10 mouse cellular contexts compared by ENCODE assay signal in genomic region chr1:30920620-30921177, GRCm38 (mm10). TPM values are rescaled to one million over a fixed set of nuclear protein-coding genes. Genes with fewer than 3 reads are reported as not detected.
DNase-seq lines count a peak whose midpoint lies in the region; ATAC-seq and TF ChIP-seq lines count a peak whose summit lies in the region.
"Had no signal": no experiment of that assay in that cellular context is flagged by ENCODE, and none has a peak within 500 bp of the region (broad histone marks: within the 10 kb centered on the region; RNA-seq: fewer than 3 reads in every experiment).

No protein-coding gene starts in this region.

- H3K27me3 ChIP-seq in liver, embryonic 16.5 days (ENCODE audit: control insufficient read depth, insufficient read depth, low read depth, low read length) = no peaks in the 10 kb centered on the region
- H3K27me3 ChIP-seq in liver, embryonic 11.5 days (replicated peaks; ENCODE audit: control insufficient read depth, insufficient read depth, low read length) = no peaks in the 10 kb centered on the region
- H3K27me3 ChIP-seq in kidney, postnatal 0 days (ENCODE audit: insufficient read depth, low read length) = no peaks in the 10 kb centered on the region

- H3K27ac ChIP-seq in liver, embryonic 16.5 days (ENCODE audit: low read length) = no peak overlapping the region
- no peak overlapping the region for H3K27ac ChIP-seq in liver, embryonic 11.5 days (ENCODE audit: low read depth, low read length)
- no peak overlapping the region for H3K27ac ChIP-seq in kidney, postnatal 0 days

- no peak overlapping the region for H3K4me2 ChIP-seq in liver, embryonic 16.5 days (ENCODE audit: low read depth, low read length)
- H3K4me2 ChIP-seq in liver, embryonic 11.5 days = no peak overlapping the region
- no peak overlapping the region for H3K4me2 ChIP-seq in kidney, postnatal 0 days (ENCODE audit: low read length)

- peak; percentile 10 to 38 for DNase-seq in cerebellum, postnatal 10 days
- no peak for DNase-seq in cerebellum, adult 11 months
- no peak for DNase-seq in liver, embryonic 11.5 days (ENCODE audit: low spot score)
- DNase-seq in kidney, postnatal 0 days (ENCODE audit: low spot score) = peak; percentile 7
- peak; percentile 54 for DNase-seq in thymus, postnatal 14 days
- DNase-seq in embryo, embryonic 11 days = no peak
- DNase-seq in adrenal gland, postnatal 36 days = no peak

- peak; percentile 53 for TF ChIP-seq CTCF in kidney, postnatal 0 days (IDR thresholded peaks at IDR 0.05; ENCODE audit: low read depth)

- no peak overlapping the region for H3K9ac ChIP-seq in liver, embryonic 16.5 days (ENCODE audit: low read depth, low read length)
- H3K9ac ChIP-seq in liver, embryonic 11.5 days (ENCODE audit: low read depth, low read length) = no peak overlapping the region
- no peak overlapping the region for H3K9ac ChIP-seq in kidney, postnatal 0 days (ENCODE audit: low read depth, low read length)

- H3K36me3 ChIP-seq in liver, embryonic 16.5 days (ENCODE audit: control insufficient read depth, insufficient read depth) = no peaks in the 10 kb centered on the region
- H3K36me3 ChIP-seq in liver, embryonic 11.5 days (ENCODE audit: control insufficient read depth, insufficient read depth, low read length) = no peaks in the 10 kb centered on the region
- no peaks in the 10 kb centered on the region for H3K36me3 ChIP-seq in kidney, postnatal 0 days (ENCODE audit: insufficient read depth, low read length)

- no peaks in the 10 kb centered on the region for H3K4me1 ChIP-seq in liver, embryonic 16.5 days (ENCODE audit: control insufficient read depth, low read depth, low read length)
- H3K4me1 ChIP-seq in liver, embryonic 11.5 days (replicated peaks; ENCODE audit: control insufficient read depth, insufficient read depth, low read length) = no peaks in the 10 kb centered on the region
- no peaks in the 10 kb centered on the region for H3K4me1 ChIP-seq in kidney, postnatal 0 days (replicated peaks; ENCODE audit: insufficient read depth, low read length)

- no peak overlapping the region for H3K4me3 ChIP-seq in liver, embryonic 16.5 days (ENCODE audit: low read depth, low read length)
- H3K4me3 ChIP-seq in liver, embryonic 11.5 days (ENCODE audit: low read depth, low read length) = no peak overlapping the region
- no peak overlapping the region for H3K4me3 ChIP-seq in kidney, postnatal 0 days (replicated peaks; ENCODE audit: low read depth, low read length)

- peaks cover 10% of the 10 kb centered on the region for H3K9me3 ChIP-seq in liver, embryonic 16.5 days (replicated peaks; ENCODE audit: control insufficient read depth, low read length)
- peaks cover 10% of the 10 kb centered on the region for H3K9me3 ChIP-seq in liver, embryonic 11.5 days (ENCODE audit: control insufficient read depth, low read length)
- H3K9me3 ChIP-seq in kidney, postnatal 0 days (replicated peaks; ENCODE audit: low read length) = no peaks in the 10 kb centered on the region; the same call in none of the 2 replicates

- 70% methylated on average over 1 of the region's 1 CpGs for WGBS in liver, embryonic 16.5 days (ENCODE audit: insufficient replicate concordance)
- WGBS in liver, embryonic 11.5 days = 85% methylated on average over 1 of the region's 1 CpGs
- WGBS in kidney, postnatal 0 days = 100% methylated on average over 1 of the region's 1 CpGs

- peak; percentile 30; the same call in 1 of the 2 replicates for ATAC-seq in liver, embryonic 16.5 days (ENCODE audit: low read depth)
- no peak for ATAC-seq in liver, embryonic 11.5 days (replicated peaks; ENCODE audit: low FRiP score)
- ATAC-seq in kidney, postnatal 0 days (replicated peaks; ENCODE audit: low FRiP score, low read depth) = no peak

RNA-seq across cellular contexts. Expression of gene Phf3, which starts 47.0 kb away (rescaled TPM):
- 11.3 and 12.5 TPM in 2 replicates for polyA plus RNA-seq in liver, embryonic 16.5 days (2015; fragmentation: Nextera tagmentation; extraction: Ambion mirVana)
- 27.0 and 30.6 TPM in 2 replicates for polyA plus RNA-seq in liver, embryonic 11.5 days (2014; fragmentation: Nextera tagmentation; extraction: Ambion mirVana)
- 29.8 and 30.9 TPM in 2 replicates for polyA plus RNA-seq in kidney, postnatal 0 days (2015; fragmentation: Nextera tagmentation; extraction: Ambion mirVana)
- total RNA-seq in adrenal gland, postnatal 36 days (2021) = 10 to 100 TPM; 78.3 to 85.5 TPM

RNA-seq across cellular contexts. Expression of gene AC153137.1, which starts 57.1 kb away (rescaled TPM):
- not detected in 2 replicates for polyA plus RNA-seq in liver, embryonic 16.5 days (2015; fragmentation: Nextera tagmentation; extraction: Ambion mirVana)
- polyA plus RNA-seq in liver, embryonic 11.5 days (2014; fragmentation: Nextera tagmentation; extraction: Ambion mirVana) = not detected in 2 replicates
- polyA plus RNA-seq in kidney, postnatal 0 days (2015; fragmentation: Nextera tagmentation; extraction: Ambion mirVana) = not detected in 2 replicates
- not detected for total RNA-seq in adrenal gland, postnatal 36 days (2021)
- polyA plus RNA-seq: frontal cortex, adult 2 months; limb, embryonic 14.5 days had no signal

Comparison
In these comparisons a context has a peak if more than half of its experiments do, and no peak if none do; other contexts are left out.
1. DNase-seq: peak in cerebellum, postnatal 10 days (2 of 2), kidney, postnatal 0 days (single experiment) and thymus, postnatal 14 days (single experiment); none in cerebellum, adult 11 months (single experiment), liver, embryonic 11.5 days (single experiment), embryo, embryonic 11 days (single experiment) and adrenal gland, postnatal 36 days (0 of 2).